Mouse (Mus musculus) brain, embryonic 14.5 days (tissue): ENCODE results near the gene Rfx3.

Source experiments
- CTCF ChIP-seq: fragments of 200-500 bp; IDR thresholded peaks from 2 replicates; pipeline ENCODE4 v1.5.1; 2012; ENCODE audit warnings: inconsistent platforms, mild to moderate bottlenecking, moderate library complexity, borderline replicate concordance; ENCODE audit not compliant: insufficient read depth, insufficient read length; ENCODE audit errors: extremely low read depth
- POLR2A ChIP-seq: fragments of 200-500 bp; IDR thresholded peaks from 2 replicates; pipeline ENCODE4 v1.6.1; 2012; ENCODE audit warnings: mild to moderate bottlenecking, inconsistent platforms, borderline replicate concordance; ENCODE audit not compliant: poor library complexity, insufficient read depth, insufficient read length, severe bottlenecking; ENCODE audit errors: extremely low read depth

- no peak for TF ChIP-seq CTCF
- no peak for TF ChIP-seq POLR2A
These were observed 94.5 kb downstream of the Rfx3 start for GRCm38 (mm10) chr19:27916446-27916845.
